Mouse (Mus musculus): ENCODE measurements around the gene Rangrf. TPM values are rescaled to one million over a fixed set of nuclear protein-coding genes. Genes with fewer than 3 reads are reported as not detected.
"Not testable (repeated sequence)": the region's sequence is repeated elsewhere in the genome, so short reads cannot be mapped to it uniquely, and the experiment has no call there.

Rangrf gene
- polyA plus RNA-seq, 1 experiment from 2014 or later: 43.5 TPM

- DNase-seq (ENCODE audit: low spot score): no peak
Observed at GRCm38 (mm10) chr11:68942731-68943130, 32.3 kb downstream of the Rangrf start.

GRCm38 (mm10) chr11:68940516-68940915 lies 34.5 kb downstream of the Rangrf start:
- WGBS: 57% methylated on average over 4 of the region's 4 CpGs

More at GRCm38 (mm10) chr11:68942731-68943130, 32.3 kb downstream of the Rangrf start:
- Histone ChIP-seq H3K27me3 (replicated peaks; ENCODE audit: control insufficient read depth, insufficient read depth, low read length) (0 out of 2 replicates have a peak, but pooled peaks cover 3% of the 10 kb centered on the region), H3K9me3 (replicated peaks; ENCODE audit: control insufficient read depth, low read length) (no peaks in the 10 kb centered on the region), H3K36me3 (ENCODE audit: control insufficient read depth, insufficient read depth, low read length) (no peaks in the 10 kb centered on the region), H3K27ac (ENCODE audit: low read depth, low read length) (no peak overlapping the region), H3K4me1 (ENCODE audit: control insufficient read depth, insufficient read depth, low read length) (peaks cover 2% of the 10 kb centered on the region; the same call in 1 of the 2 replicates), H3K4me2 (ENCODE audit: low read length) (no peak overlapping the region), H3K9ac (ENCODE audit: low read length) (no peak overlapping the region), H3K4me3 (ENCODE audit: low read depth, low read length) (no peak overlapping the region)
- no peak for ATAC-seq
- 89% methylated on average over 8 of the region's 8 CpGs for WGBS

GRCm38 (mm10) chr11:68939451-68940304 lies 35.3 kb downstream of the Rangrf start:
- peak; percentile 100 for ATAC-seq
- Histone ChIP-seq H3K27ac (ENCODE audit: low read depth, low read length) (peak overlapping the region; percentile 78), H3K4me3 (ENCODE audit: low read depth, low read length) (peak overlapping the region; percentile 43), H3K9me3 (replicated peaks; ENCODE audit: control insufficient read depth, low read length) (no peaks in the 10 kb centered on the region), H3K4me2 (ENCODE audit: low read length) (peak overlapping the region; percentile 63), H3K36me3 (ENCODE audit: control insufficient read depth, insufficient read depth, low read length) (no peaks in the 10 kb centered on the region), H3K27me3 (replicated peaks; ENCODE audit: control insufficient read depth, insufficient read depth, low read length) (no peaks in the 10 kb centered on the region), H3K9ac (ENCODE audit: low read length) (peak overlapping the region; percentile 80), H3K4me1 (ENCODE audit: control insufficient read depth, insufficient read depth, low read length) (peaks cover 2% of the 10 kb centered on the region; the same call in 1 of the 2 replicates)
- DNase-seq (ENCODE audit: low spot score): peak; percentile 97
- WGBS: under 1% methylated on average over 16 of the region's 16 CpGs

More at GRCm38 (mm10) chr11:68940516-68940915, 34.5 kb downstream of the Rangrf start:
- Histone ChIP-seq H3K36me3 (ENCODE audit: control insufficient read depth, insufficient read depth, low read length) (no peaks in the 10 kb centered on the region), H3K4me2 (ENCODE audit: low read length) (peak overlapping the region; percentile 63), H3K4me3 (ENCODE audit: low read depth, low read length) (peak overlapping the region; percentile 43), H3K27me3 (replicated peaks; ENCODE audit: control insufficient read depth, insufficient read depth, low read length) (no peaks in the 10 kb centered on the region), H3K9ac (ENCODE audit: low read length) (peak overlapping the region; percentile 80), H3K27ac (ENCODE audit: low read depth, low read length) (no peak overlapping the region), H3K4me1 (ENCODE audit: control insufficient read depth, insufficient read depth, low read length) (peaks cover 2% of the 10 kb centered on the region; the same call in 1 of the 2 replicates), H3K9me3 (replicated peaks; ENCODE audit: control insufficient read depth, low read length) (no peaks in the 10 kb centered on the region)
- DNase-seq (ENCODE audit: low spot score): no peak
- no peak for ATAC-seq

GRCm38 (mm10) chr11:68936951-68937350 lies 38.0 kb downstream of the Rangrf start:
- not testable (repeated sequence) for H3K27me3 ChIP-seq (replicated peaks; ENCODE audit: control insufficient read depth, insufficient read depth, low read length); H3K9ac ChIP-seq (ENCODE audit: low read length); H3K9me3 ChIP-seq (replicated peaks; ENCODE audit: control insufficient read depth, low read length); H3K4me1 ChIP-seq (ENCODE audit: control insufficient read depth, insufficient read depth, low read length); H3K36me3 ChIP-seq (ENCODE audit: control insufficient read depth, insufficient read depth, low read length); H3K4me2 ChIP-seq (ENCODE audit: low read length); DNase-seq (ENCODE audit: low spot score); H3K4me3 ChIP-seq (ENCODE audit: low read depth, low read length); H3K27ac ChIP-seq (ENCODE audit: low read depth, low read length); ATAC-seq
- 86% methylated on average over 4 of the region's 4 CpGs for WGBS

GRCm38 (mm10) chr11:68933885-68934507 lies 41.0 kb downstream of the Rangrf start:
- Histone ChIP-seq H3K9me3 (replicated peaks; ENCODE audit: control insufficient read depth, low read length) (no peaks in the 10 kb centered on the region), H3K36me3 (ENCODE audit: control insufficient read depth, insufficient read depth, low read length) (no peaks in the 10 kb centered on the region), H3K4me1 (ENCODE audit: control insufficient read depth, insufficient read depth, low read length) (no peaks in the 10 kb centered on the region), H3K9ac (ENCODE audit: low read length) (no peak overlapping the region), H3K27ac (ENCODE audit: low read depth, low read length) (peak overlapping the region; percentile 41; the same call in 1 of the 2 replicates), H3K4me3 (ENCODE audit: low read depth, low read length) (no peak overlapping the region), H3K27me3 (replicated peaks; ENCODE audit: control insufficient read depth, insufficient read depth, low read length) (no peaks in the 10 kb centered on the region), H3K4me2 (ENCODE audit: low read length) (no peak overlapping the region)
- ATAC-seq: no peak
- peak; percentile 48 for DNase-seq (ENCODE audit: low spot score)
- 72% methylated on average over 5 of the region's 5 CpGs for WGBS

- Histone ChIP-seq H3K27me3 (replicated peaks; ENCODE audit: control insufficient read depth, insufficient read depth, low read length) (no peaks in the 10 kb centered on the region), H3K4me3 (ENCODE audit: low read depth, low read length) (no peak overlapping the region), H3K4me2 (ENCODE audit: low read length) (no peak overlapping the region), H3K9ac (ENCODE audit: low read length) (no peak overlapping the region), H3K9me3 (replicated peaks; ENCODE audit: control insufficient read depth, low read length) (no peaks in the 10 kb centered on the region), H3K27ac (ENCODE audit: low read depth, low read length) (no peak overlapping the region), H3K36me3 (ENCODE audit: control insufficient read depth, insufficient read depth, low read length) (no peaks in the 10 kb centered on the region), H3K4me1 (ENCODE audit: control insufficient read depth, insufficient read depth, low read length) (no peaks in the 10 kb centered on the region)
- ATAC-seq (no peak), DNase-seq (ENCODE audit: low spot score) (no peak)
- WGBS: 85% methylated on average over 6 of the region's 6 CpGs
Observed at GRCm38 (mm10) chr11:68929947-68930346, 45.0 kb downstream of the Rangrf start.

GRCm38 (mm10) chr11:68926981-68927380 lies 48.0 kb downstream of the Rangrf start, which contains the start of gene Odf4:
Gene Odf4, minus strand, starts transcription at chr11:68927081.
- H3K27me3 ChIP-seq (replicated peaks; ENCODE audit: control insufficient read depth, insufficient read depth, low read length): no peaks in the 10 kb centered on the region
- no peak within 1 kb of the TSS for H3K27ac ChIP-seq (ENCODE audit: low read depth, low read length)
- no peaks in the 10 kb centered on the region for H3K4me1 ChIP-seq (ENCODE audit: control insufficient read depth, insufficient read depth, low read length)
- 78% methylated on average over 3 of the region's 3 CpGs for WGBS
- no peak within 1 kb of the TSS for H3K4me2 ChIP-seq (ENCODE audit: low read length)
- DNase-seq (ENCODE audit: low spot score) (no peak), ATAC-seq (no peak)
- no peak within 1 kb of the TSS for H3K9ac ChIP-seq (ENCODE audit: low read length)
- no peaks in the 10 kb centered on the region for H3K9me3 ChIP-seq (replicated peaks; ENCODE audit: control insufficient read depth, low read length)
- H3K4me3 ChIP-seq (ENCODE audit: low read depth, low read length): no peak within 1 kb of the TSS
- H3K36me3 ChIP-seq (ENCODE audit: control insufficient read depth, insufficient read depth, low read length): no peaks in the 10 kb centered on the region

GRCm38 (mm10) chr11:68924749-68925148 lies 50.2 kb downstream of the Rangrf start:
- DNase-seq (ENCODE audit: low spot score): no peak
- no peaks in the 10 kb centered on the region for H3K27me3 ChIP-seq (replicated peaks; ENCODE audit: control insufficient read depth, insufficient read depth, low read length)

More at GRCm38 (mm10) chr11:68924749-68925148, 50.2 kb downstream of the Rangrf start:
- 83% methylated on average over 2 of the region's 2 CpGs for WGBS
- Histone ChIP-seq H3K4me1 (ENCODE audit: control insufficient read depth, insufficient read depth, low read length) (no peaks in the 10 kb centered on the region), H3K27ac (ENCODE audit: low read depth, low read length) (no peak overlapping the region), H3K9ac (ENCODE audit: low read length) (no peak overlapping the region), H3K4me2 (ENCODE audit: low read length) (no peak overlapping the region), H3K4me3 (ENCODE audit: low read depth, low read length) (no peak overlapping the region), H3K36me3 (ENCODE audit: control insufficient read depth, insufficient read depth, low read length) (no peaks in the 10 kb centered on the region), H3K9me3 (replicated peaks; ENCODE audit: control insufficient read depth, low read length) (no peaks in the 10 kb centered on the region)
- no peak for ATAC-seq

All from forebrain, embryonic 14.5 days (tissue).